Mouse (Mus musculus) liver, embryonic 15.5 days (tissue): Measurements from ENCODE around the gene Smarcc1. TPM values are rescaled to one million over a fixed set of nuclear protein-coding genes. Genes with fewer than 3 reads are reported as not detected.

Source experiments
- microRNA-seq: library from miRNA; unstranded; fragments of <30 nt; microRNA quantifications from one replicate; pipeline ENCODE4, GENCODE M21; 2016
- polyA plus RNA-seq: library from polyadenylated mRNA; unstranded; fragments of >200 nt; fragmentation: Nextera tagmentation; extraction: Ambion mirVana; gene quantifications from 2 replicates; pipeline ENCODE4 v1.2.1, GENCODE M21; 2015

Gene Smarcc1
- polyA plus RNA-seq, 1 experiment from 2014 or later = 30.9 TPM

Small RNA genes lying within 50 kb of the gene (microRNA-seq; reads per million reads assigned to microRNA genes)
- 263 reads per million, percentile 63 among the genes with 10 or more reads in this experiment for gene Mir6236

Other genes with a start within 250 kb of the Smarcc1 start
- 12.7 and 13.3 TPM in 2 replicates for gene Cdc25a, start 242.1 kb upstream of the Smarcc1 start, polyA plus RNA-seq
- 11.9 and 12.7 TPM in 2 replicates for gene Map4, start 186.2 kb upstream of the Smarcc1 start, polyA plus RNA-seq
- gene Dhx30, start 122 bp downstream of the Smarcc1 start, polyA plus RNA-seq = 32.4 and 34.1 TPM in 2 replicates
- 0.29 and 0.40 TPM in 2 replicates for gene Cspg5, start 126.1 kb downstream of the Smarcc1 start, polyA plus RNA-seq
- 6.9 and 7.4 TPM in 2 replicates for gene Elp6, start 187.5 kb downstream of the Smarcc1 start, polyA plus RNA-seq
- 26.8 and 32.7 TPM in 2 replicates for gene Scap, start 215.6 kb downstream of the Smarcc1 start, polyA plus RNA-seq